In the genomic region with DNA sequence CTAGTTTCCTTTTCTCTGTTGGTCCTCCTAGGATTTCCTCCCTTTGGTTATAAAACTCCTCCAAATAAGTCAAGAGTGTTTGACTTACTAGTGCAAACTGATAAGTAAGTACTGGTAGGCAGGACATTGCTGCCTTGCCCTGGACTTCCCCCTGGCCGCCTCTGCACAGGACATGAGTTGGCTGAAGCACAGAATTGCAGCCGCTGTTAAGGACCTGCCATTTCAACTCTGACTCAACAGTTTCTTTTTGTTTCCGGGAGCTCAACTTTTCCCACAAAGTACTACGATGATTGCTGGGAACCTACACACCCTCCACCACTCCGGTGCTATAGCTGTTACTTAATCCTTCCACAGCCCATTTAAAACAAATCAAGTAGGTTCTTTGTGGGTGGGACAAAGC, we compare ENCODE assay signal across 8 mouse cellular contexts. TPM values are rescaled to one million over a fixed set of nuclear protein-coding genes. Genes with fewer than 3 reads are reported as not detected.
DNase-seq lines count a peak whose midpoint lies in the region; ATAC-seq and TF ChIP-seq lines count a peak whose summit lies in the region.

No protein-coding gene starts in this region.

- DNase-seq in CH12.LX (ENCODE audit: extremely low read depth), result no peak
- peak; percentile 27 for DNase-seq in adrenal gland, adult 18-20 months (ENCODE audit: low spot score in 2 of 2)
- DNase-seq in cerebellum, postnatal 25 days, result no peak
- DNase-seq in left cerebral cortex, adult 18-20 months (ENCODE audit: low spot score in 2 of 2), result no peak
- DNase-seq in thymus, adult 2 months, result no peak

- H3K4me3 ChIP-seq in CH12.LX (replicated peaks in 1 of 3; ENCODE audit: low read depth in 2 of 3, low read length in 2 of 3, poor library complexity in 1 of 3), result no peak overlapping the region
- H3K4me3 ChIP-seq in heart, embryonic 16.5 days (ENCODE audit: low read length), result no peak overlapping the region
- no peak overlapping the region for H3K4me3 ChIP-seq in liver, embryonic 16.5 days (ENCODE audit: low read depth, low read length)
- H3K4me3 ChIP-seq in thymus, adult 2 months (ENCODE audit: control insufficient read depth, insufficient read depth, low read length), result no peak overlapping the region

- H3K27me3 ChIP-seq in CH12.LX (replicated peaks), result no peaks in the 10 kb centered on the region
- no peaks in the 10 kb centered on the region for H3K27me3 ChIP-seq in heart, embryonic 16.5 days (ENCODE audit: control insufficient read depth, insufficient read depth, low read length)
- no peaks in the 10 kb centered on the region for H3K27me3 ChIP-seq in liver, embryonic 16.5 days (ENCODE audit: control insufficient read depth, insufficient read depth, low read depth, low read length)
- H3K27me3 ChIP-seq in thymus, adult 2 months (ENCODE audit: control insufficient read depth, insufficient read depth, low read length), result no peaks in the 10 kb centered on the region

- peaks cover 11% of the 10 kb centered on the region for H3K79me2 ChIP-seq in CH12.LX (replicated peaks; ENCODE audit: control insufficient read depth, extremely low read depth, insufficient read depth, poor library complexity, severe bottlenecking)

- no peak for TF ChIP-seq EP300 in CH12.LX (IDR thresholded peaks at IDR 0.05; ENCODE audit: low read length)

- H3K27ac ChIP-seq in CH12.LX (ENCODE audit: insufficient read depth, low read depth), result no peak overlapping the region
- H3K27ac ChIP-seq in heart, embryonic 16.5 days (ENCODE audit: low read length), result peak overlapping the region; percentile 72
- no peak overlapping the region for H3K27ac ChIP-seq in liver, embryonic 16.5 days (ENCODE audit: low read length)
- H3K27ac ChIP-seq in thymus, adult 2 months (ENCODE audit: control insufficient read depth, insufficient read depth, low read length), result no peak overlapping the region

- no peak for TF ChIP-seq RAD21 in CH12.LX (IDR thresholded peaks at IDR 0.05; ENCODE audit: low read depth, low read length)

- ATAC-seq in heart, embryonic 16.5 days (replicated peaks; ENCODE audit: extremely low read depth, insufficient read depth, low FRiP score), result peak; percentile 89
- ATAC-seq in liver, embryonic 16.5 days (ENCODE audit: low read depth), result peak; percentile 41
- no peak for ATAC-seq in activated CD4-positive, CD25-positive, alpha-beta regulatory T cell, adult 4 months

- peaks cover 0 to 4% of the 10 kb centered on the region in 2 experiments; a peak in 1 of 4 replicates for H3K4me1 ChIP-seq in CH12.LX (ENCODE audit: control insufficient read depth in 1 of 2, insufficient read depth in 2 of 2)
- H3K4me1 ChIP-seq in heart, embryonic 16.5 days (ENCODE audit: control insufficient read depth, insufficient read depth, low read length), result peaks cover 17% of the 10 kb centered on the region
- no peaks in the 10 kb centered on the region for H3K4me1 ChIP-seq in liver, embryonic 16.5 days (ENCODE audit: control insufficient read depth, low read depth, low read length)
- H3K4me1 ChIP-seq in thymus, adult 2 months (replicated peaks; ENCODE audit: control insufficient read depth, insufficient read depth, low read length), result no peaks in the 10 kb centered on the region

- dilution Hi-C loops in CH12.LX (cut with MboI; ENCODE audit: extremely low pct_ligation_motif_present, extremely low pct_unique_long_range_greater_than_20kb, low sequenced_read_pairs), result no loop called here

- TF ChIP-seq POLR2A in CH12.LX (IDR thresholded peaks at IDR 0.05; ENCODE audit: low read depth, low read length), result no peak
- TF ChIP-seq POLR2A in thymus, adult 2 months (IDR thresholded peaks at IDR 0.05; ENCODE audit: control insufficient read depth, extremely low read depth, insufficient read depth, low read length, poor library complexity), result no peak

- WGBS in heart, embryonic 16.5 days, result 21% methylated on average over 5 of the region's 5 CpGs
- WGBS in liver, embryonic 16.5 days (ENCODE audit: insufficient replicate concordance), result 35% methylated on average over 5 of the region's 5 CpGs
- 58% methylated on average over 5 of the region's 5 CpGs for WGBS in thymus, adult 2 months

- H3K9me3 ChIP-seq in CH12.LX (replicated peaks; ENCODE audit: low read length), result no peaks in the 10 kb centered on the region
- no peaks in the 10 kb centered on the region for H3K9me3 ChIP-seq in heart, embryonic 16.5 days (replicated peaks; ENCODE audit: control insufficient read depth, low read length)
- no peaks in the 10 kb centered on the region for H3K9me3 ChIP-seq in liver, embryonic 16.5 days (replicated peaks; ENCODE audit: control insufficient read depth, low read length)

- no peak overlapping the region for H3K9ac ChIP-seq in CH12.LX (ENCODE audit: insufficient read depth, low read depth)
- H3K9ac ChIP-seq in heart, embryonic 16.5 days (ENCODE audit: low read length), result no peak overlapping the region
- H3K9ac ChIP-seq in liver, embryonic 16.5 days (ENCODE audit: low read depth, low read length), result no peak overlapping the region

- in situ Hi-C loops in CH12.LX (cut with MboI; ENCODE audit: low pct_ligation_motif_present, low pct_unique_long_range_greater_than_20kb, low sequenced_read_pairs), result no loop called here

- H3K36me3 ChIP-seq in CH12.LX (replicated peaks in 1 of 2; ENCODE audit: control insufficient read depth in 1 of 2, insufficient read depth in 1 of 2, low read length in 1 of 2), result peaks cover 38 to 86% of the 10 kb centered on the region in 2 experiments
- H3K36me3 ChIP-seq in heart, embryonic 16.5 days (ENCODE audit: control insufficient read depth, insufficient read depth), result peaks cover 25% of the 10 kb centered on the region
- H3K36me3 ChIP-seq in liver, embryonic 16.5 days (ENCODE audit: control insufficient read depth, insufficient read depth), result peaks cover 65% of the 10 kb centered on the region
- peaks cover 65% of the 10 kb centered on the region for H3K36me3 ChIP-seq in thymus, adult 2 months (ENCODE audit: control insufficient read depth, insufficient read depth, low read length)

- no peak overlapping the region for H3K4me2 ChIP-seq in CH12.LX (ENCODE audit: insufficient read depth, low read depth, poor library complexity, severe bottlenecking)
- H3K4me2 ChIP-seq in heart, embryonic 16.5 days (ENCODE audit: low read depth, low read length), result 0 out of 2 replicates have a peak overlapping the region, but pooled peaks have one; percentile 21
- no peak overlapping the region for H3K4me2 ChIP-seq in liver, embryonic 16.5 days (ENCODE audit: low read depth, low read length)

- TF ChIP-seq CTCF in CH12.LX (conservative IDR thresholded peaks at IDR 0.05 in 1 of 2, IDR thresholded peaks at IDR 0.05 in 1 of 2; ENCODE audit: low read depth in 2 of 2, low read length in 2 of 2), result no peak
- TF ChIP-seq CTCF in thymus, adult 2 months (IDR thresholded peaks at IDR 0.05; ENCODE audit: borderline replicate concordance, control insufficient read depth, extremely low read depth, insufficient read depth, low read length, poor library complexity), result no peak

TF ChIP-seq in CH12.LX, 34 proteins besides CTCF, POLR2A, EP300 and RAD21:
- 0 out of 2 replicates have a peak, but pooled peaks have one; percentile 1 for TF ChIP-seq ZNF384 (IDR thresholded peaks at IDR 0.05; ENCODE audit: low read depth, low read length)
- no peak for TF ChIP-seq ZKSCAN1 (IDR thresholded peaks at IDR 0.05; ENCODE audit: borderline replicate concordance, low read depth, low read length)
- TF ChIP-seq IRF4 (IDR thresholded peaks at IDR 0.05; ENCODE audit: low read depth, low read length), result no peak

RNA-seq across cellular contexts. Expression of gene Plcg1, which starts 30.8 kb away (rescaled TPM):
- total RNA-seq in CH12.LX (2012; rRNA removed) (16.9 and 28.1 TPM in 2 replicates), CH12.LX (2014; rRNA removed) (15.5 and 16.1 TPM in 2 replicates)
- polyA plus RNA-seq in CH12.LX (2012; ENCODE audit: insufficient read length, low read depth), result 16.6 and 17.6 TPM in 2 replicates
- 10 to 100 TPM; 39.4 to 56.8 TPM for total RNA-seq in adrenal gland, adult 18-20 months (2021)
- polyA plus RNA-seq in heart, embryonic 16.5 days (2015; fragmentation: Nextera tagmentation; extraction: Ambion mirVana), result 26.4 and 32.0 TPM in 2 replicates
- 4.4 and 5.5 TPM in 2 replicates for polyA plus RNA-seq in liver, embryonic 16.5 days (2015; fragmentation: Nextera tagmentation; extraction: Ambion mirVana)
- 10 to 100 TPM; 52.7 to 59.0 TPM for polyA plus RNA-seq in activated CD4-positive, CD25-positive, alpha-beta regulatory T cell, adult 4 months (2017; shearing (Covaris generic))
- 100 to 1,000 TPM; 109 to 113 TPM for total RNA-seq in left cerebral cortex, adult 18-20 months (2021)
- polyA plus RNA-seq in thymus, adult 2 months (2012; rRNA removed), result 237 and 294 TPM in 2 replicates

RNA-seq across cellular contexts. Expression of gene Top1, which starts 54.6 kb away (rescaled TPM):
- total RNA-seq in CH12.LX (2012; rRNA removed), result 91.3 and 150 TPM in 2 replicates
- total RNA-seq in CH12.LX (2014; rRNA removed), result 89.8 and 91.4 TPM in 2 replicates
- polyA plus RNA-seq in CH12.LX (2012; ENCODE audit: insufficient read length, low read depth), result 299 and 312 TPM in 2 replicates
- total RNA-seq in adrenal gland, adult 18-20 months (2021), result 100 to 1,000 TPM in 1 of 2 experiments, 10 to 100 TPM in 1; 83.5 to 105 TPM
- polyA plus RNA-seq in heart, embryonic 16.5 days (2015; fragmentation: Nextera tagmentation; extraction: Ambion mirVana), result 44.3 and 48.7 TPM in 2 replicates
- 55.7 and 60.3 TPM in 2 replicates for polyA plus RNA-seq in liver, embryonic 16.5 days (2015; fragmentation: Nextera tagmentation; extraction: Ambion mirVana)
- 10 to 100 TPM; 74.7 to 77.4 TPM for polyA plus RNA-seq in activated CD4-positive, CD25-positive, alpha-beta regulatory T cell, adult 4 months (2017; shearing (Covaris generic))
- total RNA-seq in left cerebral cortex, adult 18-20 months (2021), result 10 to 100 TPM; 75.2 to 78.7 TPM
- polyA plus RNA-seq in thymus, adult 2 months (2012; rRNA removed), result 21.2 and 30.2 TPM in 2 replicates

Comparison
In these comparisons a context has a peak if more than half of its experiments do, and no peak if none do; other contexts are left out.
1. DNase-seq: peak in adrenal gland, adult 18-20 months (2 of 2); none in CH12.LX (single experiment), cerebellum, postnatal 25 days (0 of 2), left cerebral cortex, adult 18-20 months (0 of 2) and thymus, adult 2 months (single experiment).